Mouse (Mus musculus) G1E (cell line): ENCODE data around the gene Rhou. TPM values are rescaled to one million over a fixed set of nuclear protein-coding genes. Genes with fewer than 3 reads are reported as not detected.
"Not testable (repeated sequence)": the region's sequence is repeated elsewhere in the genome, so short reads cannot be mapped to it uniquely, and the experiment has no call there.

Source experiments
- ATAC-seq: 2 replicates; pipeline ENCODE4 v1.8.0; 2016; ENCODE audit warnings: mild to moderate bottlenecking; ENCODE audit not compliant: insufficient number of reproducible peaks, poor library complexity, low FRiP score, severe bottlenecking; ENCODE audit errors: extremely low read depth
- DNase-seq: peaks from one replicate; pipeline ENCODE4 v3.0.0; 2012; ENCODE audit warnings: low spot score
- H3K27me3 ChIP-seq: 2 replicates; pipeline ENCODE4 v1.6.1; 2012; ENCODE audit warnings: mild to moderate bottlenecking, low read length, inconsistent platforms; ENCODE audit not compliant: insufficient read depth
- H3K36me3 ChIP-seq: replicated peaks from 2 replicates; pipeline ENCODE3; 2012; ENCODE audit warnings: mild to moderate bottlenecking, inconsistent platforms
- H3K4me1 ChIP-seq: 2 replicates; pipeline ENCODE4 v1.6.1; 2012; ENCODE audit warnings: low read depth, low read length, inconsistent platforms, mixed read lengths; ENCODE audit not compliant: insufficient read depth
- H3K4me3 ChIP-seq: 2 replicates; pipeline ENCODE4 v1.5.1; 2012; ENCODE audit warnings: low read depth, mild to moderate bottlenecking, inconsistent platforms, low read length, moderate library complexity, mixed read lengths
- H3K9me3 ChIP-seq: replicated peaks from 2 replicates; pipeline ENCODE4 v1.6.1; 2012; ENCODE audit warnings: inconsistent platforms
- CTCF ChIP-seq: IDR thresholded peaks from 2 replicates; pipeline ENCODE4 v1.5.1; 2012; ENCODE audit warnings: low read depth, low read length, inconsistent platforms, mixed read lengths
- GATA1 ChIP-seq: IDR thresholded peaks from 2 replicates; pipeline ENCODE4 v1.6.1; 2012; ENCODE audit warnings: borderline replicate concordance, low read length, inconsistent platforms, mixed read lengths
- GATA2 ChIP-seq: IDR thresholded peaks from 2 replicates; pipeline ENCODE4 v1.6.1; 2012; ENCODE audit warnings: low read depth, low read length, inconsistent platforms, borderline replicate concordance
- POLR2AphosphoS5 ChIP-seq: IDR thresholded peaks from 2 replicates; pipeline ENCODE4 v1.6.1; 2012; ENCODE audit warnings: low read depth, low read length, inconsistent platforms; ENCODE audit not compliant: insufficient replicate concordance
- TAL1 ChIP-seq: conservative IDR thresholded peaks from 2 replicates; pipeline ENCODE4 v1.6.1; 2012; ENCODE audit warnings: low read depth, low read length, inconsistent platforms, mixed read lengths
- polyA plus RNA-seq: library from polyadenylated mRNA; stranded (reverse); fragments of >175 nt; gene quantifications from 2 replicates; pipeline ENCODE4 v1.2.3, GENCODE M21; 2012
- total RNA-seq, 2 experiments: library from RNA; stranded (forward) in 1 of 2; stranded (reverse) in 1 of 2; fragments of 200-1000 nt in 1 of 2; fragments of >200 nt in 1 of 2; fragmentation: Nextera tagmentation in 1 of 2; gene quantifications; 2 replicates each; pipeline ENCODE4 v1.2.3; 2014 to 2017

The Rhou gene
- total RNA-seq (2014; fragmentation: Nextera tagmentation) = not detected in 2 replicates
- 0.16 TPM in 1 of 2 replicates, not detected in the other for total RNA-seq (2017)
- not detected in 2 replicates for polyA plus RNA-seq

- H3K27me3 ChIP-seq = no peaks in the 10 kb centered on the region
- H3K4me3 ChIP-seq = no peak within 1 kb of the TSS; the same call in 1 of the 2 replicates
- no peaks in the 10 kb centered on the region for H3K36me3 ChIP-seq
- ATAC-seq (no peak), DNase-seq (no peak)
- TF ChIP-seq GATA1 (no peak), POLR2AphosphoS5 (no peak)
- H3K9me3 ChIP-seq = peaks cover 52% of the 10 kb centered on the region
- H3K4me1 ChIP-seq = no peaks in the 10 kb centered on the region
These were observed at the start of gene Rhou for GRCm38 (mm10) chr8:123653308-123653993. Rhou (plus strand) TSS chr8:123653929.

GRCm38 (mm10) chr8:123612652-123613051 is 41.1 kb upstream of the Rhou start:
- H3K36me3 ChIP-seq, H3K4me3 ChIP-seq, H3K9me3 ChIP-seq, ATAC-seq, H3K4me1 ChIP-seq, H3K27me3 ChIP-seq, DNase-seq: not testable (repeated sequence)

- not testable (repeated sequence) for ATAC-seq
These were observed 30.2 kb upstream of the Rhou start for GRCm38 (mm10) chr8:123623523-123623922.

GRCm38 (mm10) chr8:123624274-123624673 is 29.5 kb upstream of the Rhou start:
- DNase-seq (no peak), ATAC-seq (no peak)
- H3K36me3 ChIP-seq = no peaks in the 10 kb centered on the region
- H3K27me3 ChIP-seq = peaks cover 1% of the 10 kb centered on the region; the same call in 1 of the 2 replicates
- H3K4me1 ChIP-seq = no peaks in the 10 kb centered on the region
- TF ChIP-seq GATA2 (no peak), CTCF (no peak), POLR2AphosphoS5 (no peak), GATA1 (no peak), TAL1 (no peak)
- H3K9me3 ChIP-seq = peaks cover 8% of the 10 kb centered on the region
- no peak overlapping the region for H3K4me3 ChIP-seq

More at GRCm38 (mm10) chr8:123623523-123623922, 30.2 kb upstream of the Rhou start:
- DNase-seq, H3K27me3 ChIP-seq, H3K4me1 ChIP-seq, H3K36me3 ChIP-seq, H3K9me3 ChIP-seq, H3K4me3 ChIP-seq: not testable (repeated sequence)

GRCm38 (mm10) chr8:123624702-123625101 is 29.0 kb upstream of the Rhou start:
- Histone ChIP-seq H3K36me3 (no peaks in the 10 kb centered on the region), H3K27me3 (peaks cover 3% of the 10 kb centered on the region; the same call in 1 of the 2 replicates), H3K9me3 (peaks cover 12% of the 10 kb centered on the region), H3K4me1 (no peaks in the 10 kb centered on the region), H3K4me3 (no peak overlapping the region)
- no peak for ATAC-seq
- no peak for DNase-seq
- TF ChIP-seq POLR2AphosphoS5 (no peak), GATA2 (no peak), GATA1 (no peak), TAL1 (no peak), CTCF (no peak)

- Histone ChIP-seq H3K4me3 (no peak overlapping the region), H3K36me3 (no peaks in the 10 kb centered on the region), H3K4me1 (no peaks in the 10 kb centered on the region), H3K27me3 (peaks cover 3% of the 10 kb centered on the region; the same call in 1 of the 2 replicates), H3K9me3 (peaks cover 14% of the 10 kb centered on the region)
- ATAC-seq (no peak), DNase-seq (no peak)
- TF ChIP-seq POLR2AphosphoS5 = no peak
- no peak for TF ChIP-seq GATA2
- TF ChIP-seq GATA1 = no peak
- no peak for TF ChIP-seq CTCF
- no peak for TF ChIP-seq TAL1
These were observed 28.0 kb upstream of the Rhou start for GRCm38 (mm10) chr8:123625717-123626116.

- TF ChIP-seq CTCF (no peak), GATA1 (no peak), POLR2AphosphoS5 (no peak), TAL1 (no peak)
- H3K36me3 ChIP-seq = no peaks in the 10 kb centered on the region
- H3K4me3 ChIP-seq = no peak overlapping the region
- no peaks in the 10 kb centered on the region for H3K4me1 ChIP-seq
- peaks cover 3% of the 10 kb centered on the region; the same call in 1 of the 2 replicates for H3K27me3 ChIP-seq
- ATAC-seq (no peak), DNase-seq (no peak)
- peaks cover 14% of the 10 kb centered on the region for H3K9me3 ChIP-seq
These were observed 26.1 kb upstream of the Rhou start for GRCm38 (mm10) chr8:123627410-123628147.
